Mouse (Mus musculus) erythroid progenitor cell, adult 5-6 weeks (primary cell): ENCODE results near the gene Nsf. TPM values are rescaled to one million over a fixed set of nuclear protein-coding genes. Genes with fewer than 3 reads are reported as not detected.

Experiments
- ATAC-seq: replicated peaks from 2 replicates; pipeline ENCODE4 v1.8.0; 2016; ENCODE audit warnings: moderate number of reproducible peaks, mild to moderate bottlenecking, moderate TSS enrichment, inconsistent platforms; ENCODE audit not compliant: poor library complexity, low FRiP score, severe bottlenecking
- total RNA-seq, 2 experiments: library from RNA; stranded (forward) in 1 of 2; stranded (reverse) in 1 of 2; fragments of 150-400 nt in 1 of 2; fragments of 186-747, 209-891 nt in 1 of 2; gene quantifications; 2 replicates each; pipeline versions ENCODE4 v1.2.3 to v1.2.4; 2015 to 2017; ENCODE audit warnings: low replicate concordance in 2 of 2

Nsf gene
- total RNA-seq, 2 experiments from 2014 or later: 29.2 to 42.8 TPM

- ATAC-seq: no peak
Observed at GRCm38 (mm10) chr11:103948952-103949351, 4.9 kb downstream of the Nsf start.

DNA sequence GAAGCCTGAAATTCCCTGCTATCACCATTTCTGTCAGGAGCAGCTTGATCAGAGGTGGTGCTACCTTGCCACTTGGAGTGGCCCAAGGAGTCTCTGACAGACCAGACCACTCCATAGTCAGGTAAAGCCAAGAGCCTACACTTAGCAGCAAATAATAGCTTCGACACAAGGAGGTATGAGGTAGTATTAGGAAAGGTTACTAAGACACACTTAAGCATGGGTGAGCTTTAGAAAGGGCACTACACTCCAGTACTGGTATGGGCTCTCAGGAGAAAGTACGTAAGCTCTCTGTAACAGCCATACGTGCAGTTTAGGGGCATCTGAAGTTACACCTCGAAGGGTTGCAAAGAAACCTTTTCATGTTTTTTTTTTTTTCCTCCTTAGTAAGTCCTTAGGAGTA lies 11.1 kb downstream of the Nsf start:
- no peak for ATAC-seq

DNA sequence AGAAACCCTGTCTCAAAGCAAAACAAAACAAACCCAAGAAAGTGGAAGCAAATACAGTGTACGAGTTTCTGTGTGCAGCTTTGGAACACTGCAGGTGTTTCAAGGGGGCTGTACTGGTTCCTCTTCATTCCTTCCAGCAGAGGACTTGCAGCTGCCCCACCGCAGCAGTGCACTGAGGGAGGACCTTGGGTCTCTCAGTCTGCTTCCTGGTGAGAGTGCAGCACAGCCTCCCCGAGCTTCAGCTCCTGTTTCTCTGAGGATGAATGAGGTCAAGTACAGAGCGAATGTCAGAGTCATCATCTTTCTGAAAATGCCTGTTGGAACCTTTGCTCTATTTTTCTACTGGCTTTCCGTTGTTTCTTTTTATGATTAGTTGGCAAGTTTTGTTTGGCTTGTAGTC lies 12.5 kb downstream of the Nsf start:
- ATAC-seq: no peak

- ATAC-seq: no peak
Observed at GRCm38 (mm10) chr11:103940887-103941286, 13.0 kb downstream of the Nsf start.

- no peak for ATAC-seq
Observed at GRCm38 (mm10) chr11:103937976-103938728, 15.7 kb downstream of the Nsf start.

- ATAC-seq: no peak
Observed at GRCm38 (mm10) chr11:103937451-103937850, 16.4 kb downstream of the Nsf start.

DNA sequence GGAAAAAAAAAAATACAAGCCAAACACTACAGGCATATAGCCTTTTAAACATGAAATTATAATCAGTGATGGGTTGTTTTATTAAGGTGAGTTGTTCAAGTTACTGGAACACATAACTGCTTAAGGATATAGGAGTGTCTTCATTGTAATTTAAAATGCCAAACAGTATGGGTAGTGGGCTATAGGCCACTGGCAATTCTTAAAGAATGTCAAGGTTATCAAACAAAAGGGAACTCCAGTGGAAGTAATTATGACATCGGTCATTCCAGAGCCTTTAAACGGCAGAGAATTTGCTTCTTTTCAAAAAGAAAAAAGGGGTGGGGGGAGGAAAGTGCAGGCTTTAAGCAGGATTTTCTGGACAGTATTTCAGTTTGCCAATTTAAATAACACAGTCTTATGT lies 18.1 kb downstream of the Nsf start:
- ATAC-seq: no peak

DNA sequence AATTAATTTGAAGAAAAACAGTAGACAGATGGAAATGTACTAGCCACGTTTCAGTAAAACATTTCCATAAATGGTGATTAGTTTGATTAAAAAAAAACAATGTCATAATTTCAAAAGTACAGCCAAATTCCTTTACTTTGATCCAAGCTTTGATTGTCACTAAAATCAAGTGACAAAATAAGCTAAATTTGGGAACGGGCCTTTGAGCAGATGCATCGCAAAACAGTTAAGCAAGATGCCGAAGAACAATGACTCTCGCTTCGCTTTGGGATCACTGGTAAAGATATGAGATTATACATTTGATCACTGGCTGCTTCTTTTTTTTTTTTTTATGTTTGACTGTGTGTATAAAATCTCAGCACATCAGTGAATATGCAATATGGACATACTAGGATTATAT lies 20.0 kb downstream of the Nsf start:
- no peak for ATAC-seq

DNA sequence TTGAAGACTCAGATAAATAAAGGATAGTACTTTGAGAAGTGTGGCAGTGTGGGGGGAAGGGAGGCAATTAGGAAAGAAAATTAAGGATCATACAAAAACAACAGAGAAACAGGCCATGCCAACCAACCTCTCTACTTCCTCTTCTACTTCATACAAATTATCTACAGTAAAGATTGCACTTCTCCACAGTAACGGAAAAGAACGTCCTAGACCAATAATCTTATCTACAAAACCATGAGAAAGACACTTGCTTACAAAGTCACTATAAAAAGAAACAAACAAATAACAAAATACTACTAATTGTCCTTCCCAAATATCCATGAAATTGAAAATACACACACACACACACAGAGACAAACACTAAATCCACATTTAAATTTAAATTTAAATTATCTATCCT lies 29.9 kb downstream of the Nsf start:
- no peak for ATAC-seq

GRCm38 (mm10) chr11:103923272-103923671 lies 30.6 kb downstream of the Nsf start:
- ATAC-seq: no peak

DNA sequence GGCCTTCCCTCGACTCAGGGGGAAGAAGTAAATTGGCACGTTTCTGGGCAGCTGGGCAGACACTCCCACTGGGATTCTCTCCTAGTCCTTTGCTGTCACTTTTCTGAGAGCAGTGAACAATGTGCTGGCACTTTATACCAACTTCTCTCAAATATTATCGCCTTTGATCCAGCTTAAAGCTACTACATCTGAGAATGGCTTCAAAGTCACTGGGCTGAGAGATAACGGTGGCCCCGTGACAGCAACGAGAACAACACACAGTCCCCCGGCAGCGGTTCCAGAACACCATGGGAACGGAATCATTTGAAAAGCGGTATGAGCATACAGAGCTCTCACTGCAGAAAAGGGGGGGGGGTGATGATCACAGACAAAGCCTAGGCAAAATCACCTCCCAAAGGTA lies 31.0 kb downstream of the Nsf start:
- ATAC-seq: no peak

GRCm38 (mm10) chr11:103920665-103921064 lies 33.2 kb downstream of the Nsf start:
- ATAC-seq: no peak

DNA sequence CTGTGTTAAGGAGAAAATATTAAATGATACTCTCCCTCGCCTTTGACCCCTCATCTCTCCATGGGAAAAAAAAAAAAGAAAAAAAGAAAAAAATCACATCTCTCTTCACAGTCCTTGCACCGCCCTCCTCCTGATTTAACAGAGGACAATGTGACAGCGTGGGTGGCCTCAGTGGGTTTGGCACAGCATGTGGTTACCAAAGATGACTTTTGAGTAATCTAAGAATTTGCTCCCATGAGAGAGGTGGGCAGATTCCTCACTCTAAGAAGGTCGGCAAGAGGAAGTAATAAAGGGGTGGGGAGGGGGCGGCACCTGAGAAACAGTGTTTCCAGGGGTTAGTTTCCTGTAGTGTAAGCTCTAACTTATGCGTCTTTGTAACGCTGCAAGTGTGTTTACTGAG lies 37.0 kb downstream of the Nsf start:
- ATAC-seq: no peak

DNA sequence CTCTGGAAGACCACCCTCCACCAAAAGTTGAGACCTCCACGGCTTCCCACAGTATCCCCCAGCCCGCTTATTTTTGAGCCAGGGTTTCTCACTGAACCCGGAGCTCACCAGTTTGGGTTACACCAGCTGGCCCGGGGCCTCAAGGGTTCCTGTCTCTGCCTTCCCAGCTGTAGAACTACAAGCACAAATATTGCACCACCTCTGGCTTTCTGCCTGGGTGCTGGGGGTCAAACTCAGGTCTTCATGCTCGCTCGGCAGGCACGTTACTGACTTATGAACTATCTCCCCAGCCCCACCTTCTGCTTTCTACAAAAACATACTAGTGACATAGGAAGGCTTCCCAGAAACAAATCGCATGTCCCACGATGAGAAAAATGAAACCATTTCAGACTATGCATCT lies 38.2 kb downstream of the Nsf start:
- ATAC-seq: no peak

- ATAC-seq: no peak
Observed at GRCm38 (mm10) chr11:103910993-103911585, 42.8 kb downstream of the Nsf start.

DNA sequence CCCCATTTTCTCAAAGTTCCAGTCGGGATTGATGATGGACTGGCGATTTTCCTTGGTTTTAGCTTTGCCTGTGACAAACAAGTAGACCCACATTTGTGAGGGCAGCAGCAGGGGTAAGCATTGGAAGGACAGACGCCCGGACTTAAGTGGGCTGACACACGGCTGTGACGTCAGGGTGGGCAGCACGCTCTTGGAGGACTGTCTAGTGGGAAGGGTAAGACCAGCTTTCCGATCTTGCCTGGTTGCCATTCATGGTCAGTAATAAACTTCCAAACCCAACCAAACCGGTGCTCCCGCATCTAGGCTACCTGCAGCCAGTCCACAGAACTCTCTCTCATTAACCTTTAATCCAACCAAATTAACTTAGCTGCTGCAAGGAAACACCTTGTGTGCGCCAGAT lies 43.3 kb downstream of the Nsf start:
- ATAC-seq: no peak

- ATAC-seq: no peak
Observed at GRCm38 (mm10) chr11:103909809-103910208, 44.0 kb downstream of the Nsf start.

GRCm38 (mm10) chr11:103909396-103909795 lies 44.5 kb downstream of the Nsf start:
- ATAC-seq: no peak

GRCm38 (mm10) chr11:103906051-103906719 lies 47.7 kb downstream of the Nsf start:
- ATAC-seq: no peak

GRCm38 (mm10) chr11:103905506-103905905 lies 48.4 kb downstream of the Nsf start:
- ATAC-seq: no peak

GRCm38 (mm10) chr11:103901581-103901966 lies 52.3 kb downstream of the Nsf start:
- no peak for ATAC-seq
